Mouse (Mus musculus) testis, adult 2 months (tissue): Measurements from ENCODE around the gene Dgcr8.

Source experiments
- CTCF ChIP-seq: fragments of 200-500 bp; IDR thresholded peaks from 2 replicates; pipeline ENCODE4 v1.5.1; 2012; ENCODE audit warnings: low read depth, mild to moderate bottlenecking, inconsistent platforms, low read length, moderate library complexity; ENCODE audit not compliant: control insufficient read depth, insufficient read depth, insufficient replicate concordance
- POLR2A ChIP-seq: fragments of 200-500 bp; IDR thresholded peaks from 2 replicates; pipeline ENCODE4 v1.6.1; 2012; ENCODE audit warnings: low read depth, mild to moderate bottlenecking, inconsistent platforms, low read length, moderate library complexity; ENCODE audit not compliant: control insufficient read depth

DNA sequence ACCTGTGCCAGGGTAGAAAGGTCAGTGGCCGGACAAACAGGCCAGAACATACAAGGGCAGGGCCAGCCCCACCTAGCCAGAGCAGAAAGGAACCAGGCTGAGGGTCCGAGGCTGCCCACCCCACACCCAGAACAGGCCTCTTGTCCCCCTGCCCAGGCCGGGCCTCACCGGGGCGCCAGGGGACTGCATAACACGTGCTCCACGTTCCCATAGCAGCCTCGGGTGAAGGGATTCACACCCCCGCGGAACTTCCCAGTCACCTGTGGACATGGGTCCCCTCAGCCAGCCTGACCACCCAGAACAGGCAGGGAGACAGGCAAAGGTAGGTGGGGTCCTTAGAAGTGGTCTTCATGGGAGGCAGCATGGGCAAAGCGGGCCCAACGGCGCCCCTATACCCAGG, 61.9 kb downstream of the Dgcr8 start:
- TF ChIP-seq POLR2A, result no peak
- no peak for TF ChIP-seq CTCF
